Mouse (Mus musculus) spleen, postnatal 14 days (tissue): ENCODE measurements at regions not wholly inside any gene's neighbourhood (a gene's known extent, or its start where the extent isn't known, plus 50 kb on each side); places are given as distances from the start of the nearest gene placed in this dataset.
"Not testable (repeated sequence)": the region's sequence is repeated elsewhere in the genome, so short reads cannot be mapped to it uniquely, and the experiment has no call there.

Source experiments
- DNase-seq, 2 experiments: peaks; one replicate each; pipeline ENCODE4 v3.0.0; 2021 to 2022; ENCODE audit warnings: low spot score in 2 of 2

DNA sequence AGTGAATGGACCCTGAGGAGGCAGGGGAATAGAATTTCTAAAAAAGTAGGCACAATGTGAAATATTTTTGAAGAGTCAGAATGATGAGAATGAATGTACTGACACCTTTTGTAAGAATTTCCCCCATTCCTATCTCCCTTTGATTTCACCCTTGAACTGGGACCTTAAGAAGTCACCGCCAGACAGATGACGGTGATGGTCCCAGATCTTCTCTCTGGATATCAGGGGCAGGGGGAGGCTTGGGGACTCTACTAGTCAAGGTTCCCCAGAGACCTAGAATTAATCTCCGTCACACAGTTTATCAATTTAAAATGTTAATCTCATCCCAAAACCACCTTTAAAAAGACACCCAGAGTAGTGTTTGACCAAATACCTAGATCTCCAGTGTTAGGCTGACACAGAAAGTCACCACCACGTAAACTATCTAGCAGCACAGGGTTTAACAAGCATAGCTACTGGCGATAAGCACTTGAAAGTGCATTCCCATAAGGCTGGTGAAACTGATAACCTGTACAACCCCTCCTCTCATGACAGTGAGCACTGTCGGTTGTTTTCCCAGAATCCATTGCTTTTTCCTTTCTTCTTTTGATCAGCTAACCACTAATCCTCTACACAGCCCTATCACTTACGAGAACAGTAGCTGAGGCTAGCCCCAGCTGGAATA, 163.5 kb upstream of the Cdkn3 start:
- no peak for DNase-seq

- no peak for DNase-seq
Measured at GRCm38 (mm10) chr14:46594151-46594550, 166.2 kb upstream of the Cdkn3 start.

- no peak for DNase-seq
Measured at GRCm38 (mm10) chr14:46591753-46592359, 168.5 kb upstream of the Cdkn3 start.

GRCm38 (mm10) chr14:46591211-46591610, 169.1 kb upstream of the Cdkn3 start:
- DNase-seq, result no peak

DNA sequence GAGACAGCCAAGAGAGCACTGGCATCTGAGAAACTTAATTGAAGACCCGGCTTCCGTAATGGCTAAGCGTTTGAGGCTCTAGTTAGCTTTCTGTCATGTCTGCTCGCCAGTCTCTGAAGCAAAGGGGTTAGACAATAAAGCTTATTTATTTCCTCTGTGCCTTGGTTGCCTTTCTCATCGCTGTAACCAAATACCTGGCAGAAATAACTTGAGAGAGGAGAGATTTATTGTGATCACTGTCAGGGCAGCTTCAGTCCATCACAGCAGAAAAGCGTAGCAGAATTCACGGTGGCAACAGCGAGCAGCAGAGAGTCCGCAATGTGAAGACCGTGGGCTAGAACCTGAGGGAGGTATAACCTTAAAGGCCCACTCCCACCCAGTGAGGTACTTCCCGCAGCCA, 174.2 kb upstream of the Cdkn3 start:
- DNase-seq, result no peak

- no peak for DNase-seq
Measured at GRCm38 (mm10) chr14:46578051-46579000, 182.0 kb upstream of the Cdkn3 start.

DNA sequence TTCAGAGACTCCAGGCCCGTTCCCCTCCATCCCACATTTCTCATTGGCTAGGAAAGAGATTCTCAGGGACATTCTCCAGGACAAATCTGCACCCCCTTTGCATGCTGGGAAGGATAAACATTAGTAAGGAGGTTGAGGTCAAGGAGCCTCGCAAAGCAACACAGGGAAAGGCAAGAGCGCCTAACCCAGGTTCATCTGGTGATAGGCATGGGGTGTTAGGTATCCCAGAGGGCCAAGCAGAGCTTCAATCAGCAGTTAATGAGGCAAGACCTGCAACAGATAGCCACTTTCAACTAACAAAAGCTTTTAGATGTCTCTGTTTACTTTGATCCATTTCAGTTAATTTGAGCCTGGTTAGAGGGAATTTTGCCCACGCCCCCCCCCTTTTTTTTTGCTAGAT, 184.5 kb upstream of the Cdkn3 start:
- no peak for DNase-seq

GRCm38 (mm10) chr14:46575414-46575813, 184.9 kb upstream of the Cdkn3 start:
- no peak for DNase-seq

DNA sequence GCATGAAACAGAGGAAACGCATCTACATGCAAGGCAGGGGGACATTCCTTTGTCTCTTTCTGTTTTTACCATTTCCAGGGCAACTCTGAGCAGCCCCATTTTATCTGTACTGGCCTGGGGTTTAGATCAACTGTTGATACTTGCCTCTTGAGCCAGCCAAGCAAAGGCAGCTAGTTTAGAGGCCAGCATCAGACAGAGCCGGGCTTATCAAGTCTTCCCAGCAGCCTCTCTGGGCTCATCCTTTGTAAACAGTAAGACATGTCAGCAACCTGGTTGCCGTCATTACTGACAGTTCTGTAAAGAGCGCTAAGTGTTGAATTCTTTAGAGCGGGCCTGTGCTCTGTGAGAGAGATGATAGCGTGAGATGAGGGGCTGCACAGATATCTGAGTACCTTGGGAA, 182.9 kb upstream of the Bmp4 start:
- DNase-seq, result no peak

DNA sequence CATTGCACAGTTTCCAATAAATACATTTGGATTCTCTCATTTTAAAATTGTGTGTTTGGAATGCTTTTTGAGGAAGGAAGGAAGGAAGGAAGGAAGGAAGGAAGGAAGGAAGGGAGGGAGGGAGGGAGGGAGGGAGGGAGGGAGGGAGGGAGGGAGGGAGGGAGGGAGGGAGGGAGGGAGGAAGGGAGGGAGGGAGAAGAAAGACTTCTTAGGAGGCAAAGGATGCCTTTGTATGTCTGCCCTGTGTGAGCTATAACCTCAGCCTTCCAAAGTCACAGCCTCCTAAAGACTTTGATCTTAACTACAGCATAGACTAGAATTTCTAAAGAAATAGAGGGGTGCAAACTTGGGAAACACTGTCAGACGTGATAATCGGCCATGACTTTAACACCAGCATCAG, 182.5 kb upstream of the Bmp4 start:
- DNase-seq, result not testable (repeated sequence)

DNA sequence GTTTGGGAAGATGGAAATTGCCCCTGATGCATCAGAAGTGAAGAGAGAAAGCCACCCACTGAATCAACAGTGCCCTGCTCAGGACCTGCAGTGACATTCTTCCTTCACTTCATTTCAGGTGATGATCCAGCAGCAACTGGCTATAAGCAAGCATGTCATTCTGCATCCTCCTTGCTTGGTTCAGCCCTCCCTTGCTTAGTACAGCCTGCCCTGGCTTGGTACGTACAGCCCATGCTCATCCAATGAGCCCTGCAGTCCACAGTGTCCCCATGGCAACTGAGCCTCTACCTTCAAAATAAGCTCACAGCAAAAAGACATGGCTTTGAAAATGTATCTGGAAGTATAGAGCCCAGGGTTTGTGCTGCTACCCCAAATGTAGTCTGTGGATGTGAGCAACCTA, 181.4 kb upstream of the Bmp4 start:
- DNase-seq, result no peak

DNA sequence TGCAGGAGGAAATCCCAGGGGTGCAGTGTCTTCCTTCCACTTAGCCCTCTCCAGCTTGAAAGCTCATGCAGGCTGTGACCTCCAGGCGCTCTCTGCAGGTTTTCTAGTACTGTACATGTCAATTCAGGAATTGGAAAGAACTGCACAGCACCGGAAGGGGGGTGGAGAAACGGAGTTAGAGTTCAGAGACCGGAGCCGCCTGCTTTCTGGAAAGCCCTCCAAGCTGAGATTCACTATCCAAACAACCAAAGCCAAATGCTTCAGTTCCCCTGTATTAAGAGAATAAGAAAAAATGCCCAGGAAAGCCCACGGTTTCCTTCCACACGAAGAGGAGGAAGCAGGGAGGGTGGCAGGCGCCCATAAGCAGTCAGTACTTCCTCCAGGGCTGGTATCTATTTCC, 178.8 kb upstream of the Bmp4 start:
- no peak for DNase-seq

DNA sequence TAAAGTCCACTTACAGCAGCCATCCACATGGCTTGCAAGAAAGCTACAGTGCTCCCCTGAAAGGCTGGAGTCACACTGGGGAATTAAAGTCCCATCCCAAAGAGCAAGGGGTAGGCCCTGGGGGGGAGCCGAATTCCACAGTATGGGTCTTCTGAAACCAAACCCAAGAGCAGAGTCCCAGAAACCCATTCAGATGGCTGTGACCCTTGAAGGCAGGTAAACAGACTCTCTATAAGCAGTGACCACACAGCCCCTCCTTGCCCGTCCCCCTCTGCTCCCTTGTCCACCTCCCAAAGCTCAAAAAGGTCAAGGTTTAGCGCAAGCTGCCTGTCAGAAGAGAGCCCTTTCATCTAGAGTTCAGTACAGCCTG, 176.9 kb upstream of the Bmp4 start:
- DNase-seq, result no peak

GRCm38 (mm10) chr14:46566681-46567410, 176.4 kb upstream of the Bmp4 start:
- DNase-seq, result no peak

DNA sequence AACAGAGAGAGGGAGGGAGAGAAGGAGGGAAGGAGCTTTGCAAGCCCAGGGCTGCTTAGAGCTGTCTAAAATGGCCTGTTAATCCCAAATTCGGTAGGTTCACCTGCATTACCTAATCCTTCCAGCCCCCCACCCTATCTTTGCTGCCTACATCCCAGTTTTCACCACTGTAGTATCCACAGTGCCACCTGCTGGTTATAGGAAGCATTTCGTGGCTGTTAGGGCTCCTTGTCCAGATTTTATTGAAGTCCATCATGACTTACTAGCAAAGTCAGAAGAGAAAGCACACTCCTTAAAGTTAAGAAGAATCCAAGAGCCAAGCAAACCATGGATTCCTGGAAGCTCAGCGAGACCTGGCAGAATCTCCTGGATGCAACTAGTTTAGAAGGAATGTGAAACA, 174.5 kb upstream of the Bmp4 start:
- no peak for DNase-seq

DNA sequence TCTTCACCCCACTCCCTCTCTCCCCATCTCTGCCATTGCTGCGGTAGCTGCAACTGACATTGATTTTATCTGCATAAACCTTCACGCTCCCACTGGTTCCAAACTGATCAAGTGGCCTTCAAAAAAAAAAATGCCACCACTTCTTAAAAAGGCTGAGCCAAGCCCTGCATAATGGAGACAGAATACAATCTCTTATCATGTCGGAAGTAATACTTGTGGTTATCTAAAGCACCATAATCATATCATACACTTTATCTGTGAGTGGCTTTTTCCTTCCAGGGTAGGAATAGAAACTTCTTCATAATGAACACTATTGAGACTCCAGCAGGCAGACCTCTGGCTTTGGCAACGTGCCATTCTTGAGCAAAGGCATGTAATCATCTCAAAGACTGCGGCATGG, 171.5 kb upstream of the Bmp4 start:
- no peak for DNase-seq

- no peak for DNase-seq
Measured at GRCm38 (mm10) chr14:46553239-46553638, 162.8 kb upstream of the Bmp4 start.

- DNase-seq, result no peak
Measured at GRCm38 (mm10) chr14:46546146-46546545, 155.7 kb upstream of the Bmp4 start.

DNA sequence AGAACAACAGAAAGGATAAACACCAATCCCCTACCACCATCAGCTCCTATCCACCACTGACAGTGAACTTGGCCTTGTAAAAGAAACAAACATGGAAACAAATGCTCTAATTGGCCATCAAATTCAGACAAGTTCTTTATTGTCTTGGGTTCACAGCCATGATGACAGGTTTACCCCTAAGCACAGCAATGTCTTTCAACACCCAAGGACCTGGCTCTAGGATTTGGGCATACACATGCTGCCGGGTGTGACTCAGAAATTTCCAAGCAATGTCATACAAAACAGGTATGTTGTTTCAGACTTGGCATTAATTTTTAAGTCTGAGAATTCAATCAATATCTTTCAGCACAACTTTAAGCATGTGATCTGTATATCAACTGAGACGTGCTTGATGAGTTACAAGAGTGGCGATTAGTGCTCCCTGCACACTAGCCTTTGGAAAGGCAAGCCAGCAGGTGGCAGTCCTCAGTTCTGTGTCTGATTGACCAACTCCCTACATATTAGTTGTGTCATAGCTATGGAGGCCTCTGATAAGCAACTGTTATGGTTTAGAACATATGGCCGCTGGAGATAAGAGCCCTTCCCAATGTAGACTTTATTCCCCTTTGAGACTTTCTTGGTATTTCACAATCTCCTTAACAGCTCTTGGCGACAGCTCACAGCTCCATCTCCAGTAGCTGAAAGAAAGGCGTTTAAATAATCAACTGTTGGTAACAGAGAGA, 149.2 kb upstream of the Bmp4 start:
- DNase-seq, result peak in 1 of 2 experiments; percentile 15

- DNase-seq, result no peak
Measured at GRCm38 (mm10) chr14:46536002-46536762, 145.7 kb upstream of the Bmp4 start.

- DNase-seq, result no peak
Measured at GRCm38 (mm10) chr14:46532697-46533096, 142.2 kb upstream of the Bmp4 start.
